Mouse (Mus musculus): Measurements from ENCODE around the gene Gm38431. TPM values are rescaled to one million over a fixed set of nuclear protein-coding genes. Genes with fewer than 3 reads are reported as not detected.
"Not testable (repeated sequence)": the region's sequence is repeated elsewhere in the genome, so short reads cannot be mapped to it uniquely, and the experiment has no call there.

Gene Gm38431
- polyA plus RNA-seq, 1 experiment: 13.5 TPM

GRCm38 (mm10) chr9:21051578-21051977 lies 40.2 kb downstream of the Gm38431 start:
- WGBS: 85% methylated on average over 10 of the region's 10 CpGs
- Histone ChIP-seq H3K4me1 (replicated peaks; ENCODE audit: control insufficient read depth, insufficient read depth, low read length) (no peaks in the 10 kb centered on the region), H3K36me3 (ENCODE audit: control insufficient read depth, insufficient read depth, low read length) (no peaks in the 10 kb centered on the region), H3K27me3 (ENCODE audit: control insufficient read depth, insufficient read depth, low read length) (no peaks in the 10 kb centered on the region), H3K4me3 (ENCODE audit: control insufficient read depth, insufficient read depth, low read length) (no peak overlapping the region), H3K27ac (ENCODE audit: control insufficient read depth, insufficient read depth, low read length) (no peak overlapping the region)
- TF ChIP-seq POLR2A (IDR thresholded peaks at IDR 0.05; ENCODE audit: control insufficient read depth, extremely low read depth, insufficient read depth, low read length, poor library complexity): no peak
- no peak for TF ChIP-seq CTCF (IDR thresholded peaks at IDR 0.05; ENCODE audit: borderline replicate concordance, control insufficient read depth, extremely low read depth, insufficient read depth, low read length, poor library complexity)
- DNase-seq: no peak

GRCm38 (mm10) chr9:21045235-21045634 lies 46.6 kb downstream of the Gm38431 start:
- TF ChIP-seq POLR2A (IDR thresholded peaks at IDR 0.05; ENCODE audit: control insufficient read depth, extremely low read depth, insufficient read depth, low read length, poor library complexity) (no peak), CTCF (IDR thresholded peaks at IDR 0.05; ENCODE audit: borderline replicate concordance, control insufficient read depth, extremely low read depth, insufficient read depth, low read length, poor library complexity) (no peak)
- H3K4me3 ChIP-seq (ENCODE audit: control insufficient read depth, insufficient read depth, low read length): no peak overlapping the region
- no peaks in the 10 kb centered on the region; the same call in 1 of the 2 replicates for H3K27me3 ChIP-seq (ENCODE audit: control insufficient read depth, insufficient read depth, low read length)
- no peak overlapping the region for H3K27ac ChIP-seq (ENCODE audit: control insufficient read depth, insufficient read depth, low read length)
- no peak for DNase-seq
- no peaks in the 10 kb centered on the region for H3K4me1 ChIP-seq (replicated peaks; ENCODE audit: control insufficient read depth, insufficient read depth, low read length)
- 81% methylated on average over 3 of the region's 3 CpGs for WGBS
- H3K36me3 ChIP-seq (ENCODE audit: control insufficient read depth, insufficient read depth, low read length): no peaks in the 10 kb centered on the region

GRCm38 (mm10) chr9:21044785-21045184 lies 47.0 kb downstream of the Gm38431 start:
- DNase-seq; H3K36me3 ChIP-seq (ENCODE audit: control insufficient read depth, insufficient read depth, low read length); H3K27ac ChIP-seq (ENCODE audit: control insufficient read depth, insufficient read depth, low read length); H3K27me3 ChIP-seq (ENCODE audit: control insufficient read depth, insufficient read depth, low read length); H3K4me3 ChIP-seq (ENCODE audit: control insufficient read depth, insufficient read depth, low read length); H3K4me1 ChIP-seq (replicated peaks; ENCODE audit: control insufficient read depth, insufficient read depth, low read length): not testable (repeated sequence)
- 84% methylated on average over 1 of the region's 1 CpGs for WGBS

- DNase-seq: no peak
- no peaks in the 10 kb centered on the region for H3K4me1 ChIP-seq (replicated peaks; ENCODE audit: control insufficient read depth, insufficient read depth, low read length)
- no peak overlapping the region for H3K27ac ChIP-seq (ENCODE audit: control insufficient read depth, insufficient read depth, low read length)
- H3K4me3 ChIP-seq (ENCODE audit: control insufficient read depth, insufficient read depth, low read length): no peak overlapping the region
- WGBS: 85% methylated on average over 4 of the region's 4 CpGs
- no peak for TF ChIP-seq POLR2A (IDR thresholded peaks at IDR 0.05; ENCODE audit: control insufficient read depth, extremely low read depth, insufficient read depth, low read length, poor library complexity)
- H3K36me3 ChIP-seq (ENCODE audit: control insufficient read depth, insufficient read depth, low read length): no peaks in the 10 kb centered on the region
- peaks cover under 1% of the 10 kb centered on the region; the same call in 1 of the 2 replicates for H3K27me3 ChIP-seq (ENCODE audit: control insufficient read depth, insufficient read depth, low read length)
Observed at GRCm38 (mm10) chr9:21043563-21043962, 48.2 kb downstream of the Gm38431 start.

- no peaks in the 10 kb centered on the region for H3K36me3 ChIP-seq (ENCODE audit: control insufficient read depth, insufficient read depth, low read length)
- no peaks in the 10 kb centered on the region; the same call in 1 of the 2 replicates for H3K4me1 ChIP-seq (replicated peaks; ENCODE audit: control insufficient read depth, insufficient read depth, low read length)
- no peak overlapping the region for H3K4me3 ChIP-seq (ENCODE audit: control insufficient read depth, insufficient read depth, low read length)
- no peak for TF ChIP-seq CTCF (IDR thresholded peaks at IDR 0.05; ENCODE audit: borderline replicate concordance, control insufficient read depth, extremely low read depth, insufficient read depth, low read length, poor library complexity)
- no peak for TF ChIP-seq POLR2A (IDR thresholded peaks at IDR 0.05; ENCODE audit: control insufficient read depth, extremely low read depth, insufficient read depth, low read length, poor library complexity)
- no peak overlapping the region for H3K27ac ChIP-seq (ENCODE audit: control insufficient read depth, insufficient read depth, low read length)
- WGBS: 74% methylated on average over 4 of the region's 4 CpGs
- DNase-seq: no peak
- peaks cover 13% of the 10 kb centered on the region; the same call in 1 of the 2 replicates for H3K27me3 ChIP-seq (ENCODE audit: control insufficient read depth, insufficient read depth, low read length)
Observed at GRCm38 (mm10) chr9:21041308-21041707, 50.5 kb downstream of the Gm38431 start.

GRCm38 (mm10) chr9:21039779-21040178 lies 52.0 kb downstream of the Gm38431 start:
- peaks cover 23% of the 10 kb centered on the region for H3K27me3 ChIP-seq (ENCODE audit: control insufficient read depth, insufficient read depth, low read length)
- no peak for DNase-seq

GRCm38 (mm10) chr9:21037481-21037891 lies 54.3 kb downstream of the Gm38431 start:
- H3K4me1 ChIP-seq (replicated peaks; ENCODE audit: control insufficient read depth, insufficient read depth, low read length): peaks cover 11% of the 10 kb centered on the region
- TF ChIP-seq POLR2A (IDR thresholded peaks at IDR 0.05; ENCODE audit: control insufficient read depth, extremely low read depth, insufficient read depth, low read length, poor library complexity): no peak
- TF ChIP-seq CTCF (IDR thresholded peaks at IDR 0.05; ENCODE audit: borderline replicate concordance, control insufficient read depth, extremely low read depth, insufficient read depth, low read length, poor library complexity): no peak
- H3K36me3 ChIP-seq (ENCODE audit: control insufficient read depth, insufficient read depth, low read length): no peaks in the 10 kb centered on the region
- H3K27ac ChIP-seq (ENCODE audit: control insufficient read depth, insufficient read depth, low read length): no peak overlapping the region
- 10% methylated on average over 31 of the region's 31 CpGs for WGBS
- H3K27me3 ChIP-seq (ENCODE audit: control insufficient read depth, insufficient read depth, low read length): peaks cover 40% of the 10 kb centered on the region
- no peak for DNase-seq
- no peak overlapping the region for H3K4me3 ChIP-seq (ENCODE audit: control insufficient read depth, insufficient read depth, low read length)

More at GRCm38 (mm10) chr9:21039779-21040178, 52.0 kb downstream of the Gm38431 start:
- Histone ChIP-seq H3K4me1 (replicated peaks; ENCODE audit: control insufficient read depth, insufficient read depth, low read length) (no peaks in the 10 kb centered on the region; the same call in 1 of the 2 replicates), H3K4me3 (ENCODE audit: control insufficient read depth, insufficient read depth, low read length) (no peak overlapping the region), H3K27ac (ENCODE audit: control insufficient read depth, insufficient read depth, low read length) (no peak overlapping the region), H3K36me3 (ENCODE audit: control insufficient read depth, insufficient read depth, low read length) (no peaks in the 10 kb centered on the region)
- TF ChIP-seq CTCF (IDR thresholded peaks at IDR 0.05; ENCODE audit: borderline replicate concordance, control insufficient read depth, extremely low read depth, insufficient read depth, low read length, poor library complexity): no peak
- TF ChIP-seq POLR2A (IDR thresholded peaks at IDR 0.05; ENCODE audit: control insufficient read depth, extremely low read depth, insufficient read depth, low read length, poor library complexity): no peak
- 81% methylated on average over 3 of the region's 3 CpGs for WGBS

Measured in thymus, adult 2 months (tissue).